Mouse (Mus musculus) intestine, embryonic 14.5 days (tissue): ENCODE measurements around the gene Fhit. TPM values are rescaled to one million over a fixed set of nuclear protein-coding genes. Genes with fewer than 3 reads are reported as not detected.

Experiments
- ATAC-seq: fragments of 200-750 bp; cut with Nextera tagmentation; replicated peaks from 2 replicates; pipeline ENCODE4 v1.8.0; 2017; ENCODE audit warnings: low read depth, moderate number of reproducible peaks, moderate TSS enrichment, moderate library complexity; ENCODE audit not compliant: low FRiP score, low TSS enrichment
- DNase-seq: peaks from one replicate; pipeline ENCODE4 v3.0.0-alpha.2; 2018; ENCODE audit warnings: low spot score
- H3K27ac ChIP-seq: fragments of 300-500 bp; sonication (generic); 2 replicates; pipeline ENCODE4 v1.5.1; 2014; ENCODE audit warnings: low read depth, mild to moderate bottlenecking, control low read depth
- H3K27me3 ChIP-seq: fragments of 300-500 bp; sonication (generic); replicated peaks from 2 replicates; pipeline ENCODE4 v1.6.1; 2014; ENCODE audit warnings: low read length, control low read depth; ENCODE audit not compliant: control insufficient read depth, insufficient read depth
- H3K36me3 ChIP-seq: fragments of 300-500 bp; sonication (generic); 2 replicates; pipeline ENCODE4 v1.6.1; 2014; ENCODE audit warnings: low read length, control low read depth; ENCODE audit not compliant: control insufficient read depth, insufficient read depth
- H3K4me1 ChIP-seq: fragments of 300-500 bp; sonication (generic); replicated peaks from 2 replicates; pipeline ENCODE4 v1.6.1; 2014; ENCODE audit warnings: low read length, control low read depth, mixed read lengths; ENCODE audit not compliant: control insufficient read depth, insufficient read depth
- H3K4me2 ChIP-seq: fragments of 300-500 bp; sonication (generic); 2 replicates; pipeline ENCODE4 v1.6.1; 2014; ENCODE audit warnings: low read length
- H3K4me3 ChIP-seq: fragments of 300-500 bp; sonication (generic); 2 replicates; pipeline ENCODE4 v1.5.1; 2014; ENCODE audit warnings: low read depth, low read length, control low read depth, mixed read lengths
- H3K9ac ChIP-seq: fragments of 300-500 bp; sonication (generic); 2 replicates; pipeline ENCODE4 v1.6.1; 2014; ENCODE audit warnings: mild to moderate bottlenecking, low read length
- H3K9me3 ChIP-seq: fragments of 300-500 bp; sonication (generic); 2 replicates; pipeline ENCODE4 v1.6.1; 2016; ENCODE audit warnings: low read length, control low read depth; ENCODE audit not compliant: control insufficient read depth
- WGBS: fragments of 180-500 bp; shearing (Covaris S2); extraction: QIAGEN DNeasy Blood & Tissue Kit; methylation state at CpG from one replicate; pipeline ENCODE4 v1.1.7; 2014; 5-methylcytosine and 5-hydroxymethylcytosine counted together
- polyA plus RNA-seq: library from polyadenylated mRNA; unstranded; fragments of >200 nt; fragmentation: Nextera tagmentation; extraction: Ambion mirVana; gene quantifications from 2 replicates; pipeline ENCODE4 v1.2.1, GENCODE M21; 2014

Gene Fhit
- polyA plus RNA-seq, 1 experiment from 2014 or later = 15.6 TPM

DNA sequence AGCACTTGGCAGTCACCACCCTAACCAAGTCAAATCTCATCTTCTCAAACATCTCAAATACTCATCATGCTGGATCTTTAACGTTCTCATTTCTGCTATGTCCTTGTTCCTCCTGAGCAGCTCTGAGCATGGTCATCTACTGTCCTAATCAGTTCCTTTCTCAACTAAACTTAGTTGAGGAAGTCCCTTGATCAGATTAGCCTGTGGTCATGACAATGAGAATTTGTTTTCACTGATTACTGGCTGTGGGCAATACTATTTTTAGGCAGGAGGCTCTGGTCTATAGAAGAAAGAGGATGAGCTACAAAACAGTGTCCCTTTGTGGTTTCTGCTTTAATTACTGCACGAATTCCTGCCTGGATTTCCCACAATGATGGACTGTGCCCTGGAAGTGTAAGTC, 281.1 kb downstream of the Fhit start:
- H3K27me3 ChIP-seq = no peaks in the 10 kb centered on the region
- no peak overlapping the region for H3K27ac ChIP-seq
- no peak for DNase-seq
- no peak overlapping the region for H3K4me3 ChIP-seq
- no peaks in the 10 kb centered on the region for H3K4me1 ChIP-seq
- ATAC-seq = no peak
- H3K9me3 ChIP-seq = no peaks in the 10 kb centered on the region
- no peak overlapping the region for H3K9ac ChIP-seq
- no peak overlapping the region for H3K4me2 ChIP-seq
- WGBS = 68% methylated on average over 2 of the region's 2 CpGs
- H3K36me3 ChIP-seq = no peaks in the 10 kb centered on the region

DNA sequence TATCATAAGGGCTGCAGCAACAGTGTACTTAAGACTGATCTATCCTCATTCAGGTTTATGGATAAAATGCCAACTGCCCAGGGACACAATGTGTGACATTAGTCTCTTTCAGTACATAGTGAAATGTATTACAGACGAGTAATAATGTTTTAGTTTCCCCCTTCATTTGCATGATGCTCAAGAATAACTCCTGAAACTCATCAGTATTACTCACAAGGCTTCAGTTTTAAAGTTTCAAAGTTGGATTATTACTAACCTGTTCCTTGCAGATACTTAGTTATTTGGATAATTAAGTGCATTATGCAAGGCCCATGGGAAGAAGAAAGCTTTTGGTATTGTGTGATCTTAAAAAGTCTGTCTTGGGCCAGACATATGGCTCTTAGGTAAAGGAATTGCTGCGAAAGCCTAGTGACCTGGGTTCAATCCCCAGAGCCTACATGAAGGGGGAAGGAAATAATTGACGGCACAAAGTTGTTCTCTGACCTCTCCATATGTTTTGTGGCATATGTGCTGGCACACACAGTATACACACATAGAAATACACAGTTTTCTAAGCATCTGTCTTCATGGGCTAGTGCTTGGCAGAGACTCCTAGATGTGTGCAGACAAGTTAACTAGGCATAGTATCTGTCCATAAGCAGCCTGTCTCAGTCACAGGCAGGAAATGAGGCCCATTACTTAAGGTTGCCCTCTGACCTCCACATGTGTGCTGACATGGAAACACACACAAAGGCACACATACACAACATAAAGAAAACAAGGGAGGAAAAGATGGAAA, 287.1 kb downstream of the Fhit start:
- Histone ChIP-seq H3K27me3 (no peaks in the 10 kb centered on the region), H3K36me3 (no peaks in the 10 kb centered on the region), H3K27ac (no peak overlapping the region), H3K9ac (no peak overlapping the region), H3K4me3 (no peak overlapping the region), H3K4me1 (no peaks in the 10 kb centered on the region), H3K9me3 (no peaks in the 10 kb centered on the region), H3K4me2 (no peak overlapping the region)
- 80% methylated on average over 3 of the region's 3 CpGs for WGBS
- ATAC-seq = no peak
- DNase-seq = no peak

DNA sequence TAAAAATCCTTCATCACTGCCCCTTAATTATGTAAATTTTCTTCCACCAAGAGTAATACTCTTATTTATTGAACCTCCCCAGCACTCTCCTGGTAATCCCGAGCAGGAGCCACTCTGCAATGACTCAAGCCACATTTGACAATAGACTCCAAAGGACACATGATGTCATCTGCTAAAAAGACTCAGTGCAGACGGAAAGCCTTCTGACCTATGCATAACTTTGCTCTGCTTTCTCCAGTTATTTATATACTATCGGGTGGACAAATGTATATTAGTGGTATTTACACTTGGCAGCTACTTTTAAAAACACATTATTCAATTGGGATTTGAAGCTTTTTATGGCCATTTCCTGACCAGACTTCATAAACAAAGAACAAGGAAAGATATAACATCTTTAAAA, 304.2 kb downstream of the Fhit start:
- WGBS = 23% methylated on average over 3 of the region's 3 CpGs
- H3K9me3 ChIP-seq = no peaks in the 10 kb centered on the region

DNA sequence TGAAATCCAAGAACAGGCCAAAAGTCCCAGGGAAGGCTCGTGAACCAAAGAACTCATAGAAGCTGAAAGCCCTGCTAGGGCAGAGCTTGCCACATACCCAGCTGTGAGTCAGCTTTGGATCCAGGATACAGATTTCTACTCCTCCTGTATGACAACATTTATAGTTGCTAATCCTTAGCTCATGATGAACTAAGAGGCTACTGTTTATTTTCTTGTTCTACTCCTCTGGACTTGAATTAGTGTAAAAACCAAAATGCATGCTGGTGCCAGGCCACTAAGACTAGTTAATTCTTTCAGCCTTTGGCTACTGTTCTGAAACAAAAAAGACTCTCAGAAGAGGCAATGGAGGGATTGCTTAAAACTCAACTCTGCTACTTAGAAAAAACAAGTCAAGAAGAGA, 309.9 kb downstream of the Fhit start:
- no peak overlapping the region for H3K9ac ChIP-seq
- no peaks in the 10 kb centered on the region for H3K9me3 ChIP-seq
- H3K27me3 ChIP-seq = no peaks in the 10 kb centered on the region
- 86% methylated on average over 1 of the region's 1 CpGs for whole genome bisulfite sequencing
- H3K36me3 ChIP-seq = no peaks in the 10 kb centered on the region
- ATAC-seq (no peak), DNase-seq (no peak)
- no peak overlapping the region for H3K4me3 ChIP-seq
- H3K27ac ChIP-seq = no peak overlapping the region
- no peaks in the 10 kb centered on the region for H3K4me1 ChIP-seq
- no peak overlapping the region for H3K4me2 ChIP-seq

More for the DNA sequence above, 304.2 kb downstream of the Fhit start:
- no peak overlapping the region for H3K27ac ChIP-seq
- H3K4me2 ChIP-seq = no peak overlapping the region
- DNase-seq (no peak), ATAC-seq (no peak)
- no peaks in the 10 kb centered on the region for H3K36me3 ChIP-seq
- no peaks in the 10 kb centered on the region for H3K27me3 ChIP-seq
- no peaks in the 10 kb centered on the region for H3K4me1 ChIP-seq
- no peak overlapping the region for H3K9ac ChIP-seq
- H3K4me3 ChIP-seq = no peak overlapping the region

DNA sequence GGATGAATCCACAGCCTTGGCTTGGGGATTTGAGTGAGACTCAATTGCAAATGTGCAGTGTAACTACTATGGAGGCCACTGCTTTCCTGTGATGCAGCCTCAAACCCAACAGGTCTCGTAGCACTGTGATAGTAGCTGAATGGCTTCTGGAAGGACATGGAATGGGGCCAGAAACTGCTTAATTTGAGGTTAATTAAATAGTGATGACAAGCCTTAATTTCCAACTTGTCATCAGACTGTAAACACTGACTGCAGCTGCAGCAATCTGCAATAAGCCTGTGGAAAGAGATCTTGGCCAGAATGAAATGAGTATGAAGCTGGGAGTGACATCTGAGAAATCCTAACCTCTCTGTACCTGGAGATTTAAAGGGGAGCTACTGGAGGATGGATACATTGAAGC, 325.8 kb downstream of the Fhit start:
- WGBS = 72% methylated on average over 1 of the region's 1 CpGs
- ATAC-seq (no peak), DNase-seq (no peak)
- Histone ChIP-seq H3K4me3 (no peak overlapping the region), H3K4me1 (no peaks in the 10 kb centered on the region), H3K4me2 (no peak overlapping the region), H3K9me3 (no peaks in the 10 kb centered on the region), H3K27me3 (no peaks in the 10 kb centered on the region), H3K27ac (no peak overlapping the region), H3K36me3 (no peaks in the 10 kb centered on the region), H3K9ac (no peak overlapping the region)

DNA sequence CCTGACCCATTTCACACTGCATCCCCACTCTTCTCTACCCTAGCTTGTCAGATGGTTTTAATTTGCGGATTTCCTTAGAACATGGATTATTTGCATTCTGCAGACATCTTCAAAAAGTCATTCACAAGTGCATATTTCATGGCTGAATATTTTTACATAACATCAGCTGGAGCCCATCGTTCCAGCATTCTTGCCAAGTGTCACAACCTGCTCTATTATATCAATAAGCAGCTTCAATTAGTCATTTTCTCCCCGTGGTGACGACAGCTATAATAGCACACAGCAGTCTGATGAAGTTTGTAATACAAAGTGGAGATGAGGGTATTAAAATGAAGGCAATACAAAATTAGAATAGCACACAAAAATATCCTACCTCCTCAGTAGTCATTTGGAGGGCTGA, 337.0 kb downstream of the Fhit start:
- no peaks in the 10 kb centered on the region for H3K4me1 ChIP-seq
- no peak overlapping the region for H3K4me3 ChIP-seq
- no peak overlapping the region for H3K9ac ChIP-seq
- H3K27ac ChIP-seq = no peak overlapping the region
- no peak overlapping the region for H3K4me2 ChIP-seq
- ATAC-seq (no peak), DNase-seq (no peak)
- no peaks in the 10 kb centered on the region for H3K27me3 ChIP-seq
- 77% methylated on average over 4 of the region's 4 CpGs for WGBS
- H3K36me3 ChIP-seq = no peaks in the 10 kb centered on the region
- H3K9me3 ChIP-seq = no peaks in the 10 kb centered on the region

DNA sequence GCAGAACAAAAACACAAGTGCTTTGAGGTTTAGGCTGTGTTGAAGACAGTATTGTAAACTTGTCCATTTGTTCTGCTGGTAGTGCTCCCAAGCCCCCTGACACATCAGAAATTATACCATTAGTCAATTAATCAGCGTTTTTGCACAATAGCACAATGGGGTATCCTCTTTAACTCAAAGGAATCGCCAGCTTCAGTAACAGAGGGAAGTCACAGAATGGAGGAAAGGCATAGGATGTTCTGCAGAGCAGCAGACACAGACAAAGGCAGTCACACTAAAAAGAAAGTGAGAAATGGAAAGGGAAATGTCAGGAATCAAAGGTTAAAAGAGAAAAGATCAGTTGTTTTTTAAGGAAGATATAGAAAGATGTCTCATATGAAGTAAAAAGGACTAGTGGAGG, 348.3 kb downstream of the Fhit start:
- Histone ChIP-seq H3K36me3 (no peaks in the 10 kb centered on the region), H3K9ac (no peak overlapping the region), H3K4me2 (no peak overlapping the region), H3K27ac (no peak overlapping the region), H3K4me1 (no peaks in the 10 kb centered on the region), H3K9me3 (no peaks in the 10 kb centered on the region), H3K27me3 (no peaks in the 10 kb centered on the region), H3K4me3 (no peak overlapping the region)
- 22% methylated on average over 2 of the region's 2 CpGs for WGBS
- no peak for DNase-seq
- ATAC-seq = no peak

DNA sequence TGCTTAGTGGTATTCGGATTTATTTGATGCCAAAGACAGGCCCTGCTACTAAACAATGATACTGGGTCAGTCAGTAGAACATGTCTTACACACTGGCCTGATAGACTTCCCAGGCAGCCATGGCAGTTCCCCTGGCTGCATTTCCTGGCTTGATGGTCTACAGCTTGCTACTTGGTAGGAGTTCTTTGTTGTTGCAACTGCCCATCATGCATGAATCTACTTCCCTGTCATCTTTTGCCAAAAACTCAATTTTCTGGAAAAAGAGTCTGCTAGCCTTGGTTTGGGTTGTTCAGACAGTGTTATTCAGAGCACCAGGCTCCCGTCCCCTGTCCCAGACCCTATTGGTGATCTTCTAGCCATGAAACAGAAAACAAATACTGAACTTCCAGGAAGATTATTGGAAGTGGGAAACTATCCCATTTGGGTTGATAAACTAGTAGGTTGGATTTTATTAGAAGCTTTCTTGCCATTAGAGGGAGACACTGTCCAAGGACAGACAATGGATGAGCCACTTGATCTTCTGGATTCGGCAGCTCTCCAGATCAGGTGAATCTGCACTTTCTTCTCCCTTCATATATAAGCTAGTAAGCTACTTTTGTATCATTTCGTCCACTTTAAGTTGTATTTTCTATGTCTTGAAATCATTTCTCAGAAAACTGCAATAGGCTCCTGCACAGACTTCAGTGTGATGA, 363.2 kb downstream of the Fhit start:
- Histone ChIP-seq H3K4me3 (no peak overlapping the region), H3K4me2 (no peak overlapping the region), H3K27me3 (no peaks in the 10 kb centered on the region), H3K4me1 (no peaks in the 10 kb centered on the region), H3K36me3 (no peaks in the 10 kb centered on the region), H3K9me3 (no peaks in the 10 kb centered on the region), H3K9ac (no peak overlapping the region), H3K27ac (no peak overlapping the region)
- DNase-seq (no peak), ATAC-seq (no peak)
- WGBS = 83% methylated on average over 4 of the region's 4 CpGs

DNA sequence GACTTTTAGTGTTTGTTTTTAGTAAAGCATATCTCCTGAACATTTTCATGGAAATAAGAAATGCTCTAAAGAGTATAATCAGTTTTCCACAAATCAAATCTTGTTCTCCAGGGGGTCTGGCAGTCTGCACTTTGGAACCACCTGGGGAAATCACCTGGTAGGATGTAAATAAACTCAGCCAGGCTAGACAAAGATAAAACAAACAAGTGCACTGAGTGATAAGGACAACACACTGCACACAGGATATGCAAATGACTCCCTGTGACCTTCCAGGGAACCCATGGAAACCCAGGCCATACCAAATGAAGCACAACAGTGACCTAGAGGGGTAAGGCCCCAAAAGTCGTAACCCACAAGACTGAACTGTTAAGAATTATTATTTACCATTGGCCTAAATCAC, 364.2 kb downstream of the Fhit start:
- H3K27me3 ChIP-seq = no peaks in the 10 kb centered on the region
- no peak for ATAC-seq
- no peak overlapping the region for H3K9ac ChIP-seq
- H3K27ac ChIP-seq = no peak overlapping the region
- no peaks in the 10 kb centered on the region for H3K9me3 ChIP-seq
- H3K4me2 ChIP-seq = no peak overlapping the region
- 79% methylated on average over 1 of the region's 1 CpGs for WGBS
- no peak overlapping the region for H3K4me3 ChIP-seq
- H3K4me1 ChIP-seq = no peaks in the 10 kb centered on the region
- no peaks in the 10 kb centered on the region for H3K36me3 ChIP-seq
- no peak for DNase-seq
